Mouse (Mus musculus) myocyte (in vitro differentiated cells): ENCODE data around the gene Vangl1. TPM values are rescaled to one million over a fixed set of nuclear protein-coding genes. Genes with fewer than 3 reads are reported as not detected.

ENCODE experiments used
- H3K27me3 ChIP-seq: one replicate; pipeline ENCODE4 v1.6.1; 2011; ENCODE audit not compliant: control insufficient read depth, insufficient read depth, insufficient read length
- H3K36me3 ChIP-seq: one replicate; pipeline ENCODE4 v1.6.1; 2011; ENCODE audit not compliant: control insufficient read depth, insufficient read depth
- H3K4me2 ChIP-seq: one replicate; pipeline ENCODE4 v1.6.1; 2011; ENCODE audit warnings: low read depth, control low read depth
- H3K4me3 ChIP-seq: one replicate; pipeline ENCODE4 v1.5.1; 2011; ENCODE audit warnings: mild to moderate bottlenecking, control low read depth, moderate library complexity
- H3K79me2 ChIP-seq: one replicate; pipeline ENCODE4 v1.6.1; 2011; ENCODE audit not compliant: control insufficient read depth, insufficient read depth
- H3ac ChIP-seq: one replicate; pipeline ENCODE4 v1.6.1; 2011; ENCODE audit not compliant: control insufficient read depth, insufficient read length
- CEBPB ChIP-seq: IDR thresholded peaks from 2 replicates; pipeline ENCODE4 v1.6.1; 2011; ENCODE audit warnings: mild to moderate bottlenecking, moderate library complexity; ENCODE audit not compliant: poor library complexity, insufficient read depth, severe bottlenecking
- E2F4 ChIP-seq: IDR thresholded peaks from one replicate; pipeline ENCODE4 v1.6.1; 2011; ENCODE audit warnings: mild to moderate bottlenecking, control low read depth, moderate library complexity; ENCODE audit not compliant: insufficient read depth
- MAX ChIP-seq: IDR thresholded peaks from one replicate; pipeline ENCODE4 v1.6.1; 2011; ENCODE audit warnings: low read depth, mild to moderate bottlenecking, control low read depth
- MYOD1 ChIP-seq, 3 experiments: IDR thresholded peaks; one replicate each; pipeline ENCODE4 v1.6.1; 2011; ENCODE audit warnings: control low read depth in 2 of 3, low read depth in 2 of 3, mild to moderate bottlenecking in 2 of 3, moderate library complexity in 1 of 3; ENCODE audit not compliant: insufficient read length in 2 of 3, control insufficient read depth in 1 of 3
- MYOG ChIP-seq, 3 experiments: IDR thresholded peaks; one replicate each; pipeline ENCODE4 v1.6.1; 2011; ENCODE audit warnings: control low read depth in 2 of 3, low read depth in 2 of 3, mild to moderate bottlenecking in 2 of 3; ENCODE audit not compliant: insufficient read length in 2 of 3, control insufficient read depth in 1 of 3, insufficient read depth in 1 of 3
- POLR2A ChIP-seq: IDR thresholded peaks from one replicate; pipeline ENCODE4 v1.6.1; 2011; ENCODE audit warnings: low read depth, mild to moderate bottlenecking, control low read depth, moderate library complexity; ENCODE audit not compliant: insufficient read length
- POLR2AphosphoS2 ChIP-seq: IDR thresholded peaks from one replicate; pipeline ENCODE4 v1.6.1; 2011; ENCODE audit warnings: low read depth, control low read depth; ENCODE audit not compliant: insufficient read length
- REST ChIP-seq: IDR thresholded peaks from one replicate; pipeline ENCODE4 v1.6.1; 2011; ENCODE audit warnings: mild to moderate bottlenecking, control low read depth, moderate library complexity; ENCODE audit not compliant: insufficient read depth, insufficient read length
- SRF ChIP-seq: IDR thresholded peaks from one replicate; pipeline ENCODE4 v1.6.1; 2011; ENCODE audit warnings: low read depth; ENCODE audit not compliant: control insufficient read depth, insufficient read length
- TCF12 ChIP-seq: IDR thresholded peaks from one replicate; pipeline ENCODE4 v1.6.1; 2011; ENCODE audit warnings: mild to moderate bottlenecking, control low read depth; ENCODE audit not compliant: poor library complexity, insufficient read depth, severe bottlenecking
- TCF3 ChIP-seq: IDR thresholded peaks from one replicate; pipeline ENCODE4 v1.6.1; 2011; ENCODE audit warnings: low read depth, control low read depth; ENCODE audit not compliant: insufficient read length
- USF1 ChIP-seq: IDR thresholded peaks from one replicate; pipeline ENCODE4 v1.6.1; 2011; ENCODE audit warnings: low read depth, mild to moderate bottlenecking, control low read depth, moderate library complexity
- polyA plus RNA-seq: library from polyadenylated mRNA; unstranded; fragments of >200 nt; fragmentation: generic; extraction: Trizol; gene quantifications from one replicate; pipeline ENCODE4 v1.2.1, GENCODE M21; 2012; ENCODE audit warnings: missing spikeins

Vangl1 gene
- polyA plus RNA-seq, 1 experiment: 21.2 TPM

- Histone ChIP-seq H3K79me2 (peaks cover 52% of the 10 kb centered on the region), H3K27me3 (no peaks in the 10 kb centered on the region), H3K4me2 (no peak overlapping the region), H3K4me3 (no peak overlapping the region), H3ac (no peak overlapping the region), H3K36me3 (peaks cover 4% of the 10 kb centered on the region)
- TF ChIP-seq SRF (no peak), MAX (no peak), POLR2AphosphoS2 (no peak), CEBPB (no peak), MYOD1 (IDR thresholded peaks at IDR 0.05; ENCODE audit: control insufficient read depth in 1 of 3, insufficient read length in 2 of 3, low read depth in 2 of 3) (no peak), TCF3 (no peak), E2F4 (no peak), USF1 (no peak), REST (no peak), POLR2A (no peak), MYOG (IDR thresholded peaks at IDR 0.05; ENCODE audit: control insufficient read depth in 1 of 3, insufficient read depth in 1 of 3, insufficient read length in 2 of 3, low read depth in 2 of 3) (no peak)
Measured at GRCm38 (mm10) chr3:102199226-102199625, 5.3 kb downstream of the Vangl1 start.

- Histone ChIP-seq H3K4me2 (no peak overlapping the region), H3K27me3 (no peaks in the 10 kb centered on the region), H3K79me2 (peaks cover 51% of the 10 kb centered on the region), H3K4me3 (no peak overlapping the region), H3ac (no peak overlapping the region), H3K36me3 (peaks cover 4% of the 10 kb centered on the region)
- no peak for TF ChIP-seq TCF12
- peak in 1 of 3 experiments; percentile 48 for TF ChIP-seq MYOD1 (IDR thresholded peaks at IDR 0.05; ENCODE audit: control insufficient read depth in 1 of 3, insufficient read length in 2 of 3, low read depth in 2 of 3)
- TF ChIP-seq POLR2A: no peak
Measured at GRCm38 (mm10) chr3:102198446-102198845, 6.0 kb downstream of the Vangl1 start.

GRCm38 (mm10) chr3:102197746-102198145 lies 6.7 kb downstream of the Vangl1 start:
- Histone ChIP-seq H3K36me3 (peaks cover 4% of the 10 kb centered on the region), H3K27me3 (no peaks in the 10 kb centered on the region), H3K4me2 (no peak overlapping the region), H3K4me3 (no peak overlapping the region), H3K79me2 (peaks cover 47% of the 10 kb centered on the region), H3ac (no peak overlapping the region)
- TF ChIP-seq MAX (no peak), USF1 (no peak), CEBPB (no peak), E2F4 (no peak), POLR2A (no peak), POLR2AphosphoS2 (no peak), TCF12 (no peak)

GRCm38 (mm10) chr3:102197152-102197551 lies 7.3 kb downstream of the Vangl1 start:
- H3ac ChIP-seq: no peak overlapping the region
- no peak for TF ChIP-seq POLR2AphosphoS2
- TF ChIP-seq POLR2A: no peak
- TF ChIP-seq CEBPB: no peak
- H3K36me3 ChIP-seq: peaks cover 4% of the 10 kb centered on the region
- H3K4me3 ChIP-seq: no peak overlapping the region
- peaks cover 47% of the 10 kb centered on the region for H3K79me2 ChIP-seq
- no peak overlapping the region for H3K4me2 ChIP-seq
- H3K27me3 ChIP-seq: no peaks in the 10 kb centered on the region

- peaks cover 40% of the 10 kb centered on the region for H3K79me2 ChIP-seq
- H3ac ChIP-seq: no peak overlapping the region
- H3K4me2 ChIP-seq: no peak overlapping the region
- TF ChIP-seq POLR2A: no peak
- TF ChIP-seq TCF3: no peak
- TF ChIP-seq SRF: no peak
- no peak for TF ChIP-seq TCF12
- TF ChIP-seq CEBPB: no peak
- no peak for TF ChIP-seq POLR2AphosphoS2
- TF ChIP-seq MYOD1 (IDR thresholded peaks at IDR 0.05; ENCODE audit: control insufficient read depth in 1 of 3, insufficient read length in 2 of 3, low read depth in 2 of 3): no peak
- TF ChIP-seq MAX: no peak
- no peak for TF ChIP-seq REST
- no peak for TF ChIP-seq E2F4
- no peak for TF ChIP-seq USF1
- TF ChIP-seq MYOG (IDR thresholded peaks at IDR 0.05; ENCODE audit: control insufficient read depth in 1 of 3, insufficient read depth in 1 of 3, insufficient read length in 2 of 3, low read depth in 2 of 3): no peak
- no peak overlapping the region for H3K4me3 ChIP-seq
- H3K36me3 ChIP-seq: peaks cover 4% of the 10 kb centered on the region
- H3K27me3 ChIP-seq: no peaks in the 10 kb centered on the region
Measured at GRCm38 (mm10) chr3:102196166-102196565, 8.3 kb downstream of the Vangl1 start.

- H3K27me3 ChIP-seq: no peaks in the 10 kb centered on the region
Measured at GRCm38 (mm10) chr3:102195762-102196161, 8.7 kb downstream of the Vangl1 start.

More at GRCm38 (mm10) chr3:102195762-102196161, 8.7 kb downstream of the Vangl1 start:
- Histone ChIP-seq H3K36me3 (peaks cover 4% of the 10 kb centered on the region), H3ac (no peak overlapping the region), H3K4me2 (no peak overlapping the region), H3K79me2 (peaks cover 36% of the 10 kb centered on the region), H3K4me3 (no peak overlapping the region)
- no peak for TF ChIP-seq MAX
- TF ChIP-seq POLR2AphosphoS2: no peak
- no peak for TF ChIP-seq POLR2A
- no peak for TF ChIP-seq E2F4
- TF ChIP-seq TCF3: no peak
- TF ChIP-seq USF1: no peak
